Mouse (Mus musculus): ENCODE measurements around the gene Uba3. TPM values are rescaled to one million over a fixed set of nuclear protein-coding genes. Genes with fewer than 3 reads are reported as not detected.

Uba3 gene
- polyA plus RNA-seq, 1 experiment from 2014 or later, result 85.7 TPM

DNA sequence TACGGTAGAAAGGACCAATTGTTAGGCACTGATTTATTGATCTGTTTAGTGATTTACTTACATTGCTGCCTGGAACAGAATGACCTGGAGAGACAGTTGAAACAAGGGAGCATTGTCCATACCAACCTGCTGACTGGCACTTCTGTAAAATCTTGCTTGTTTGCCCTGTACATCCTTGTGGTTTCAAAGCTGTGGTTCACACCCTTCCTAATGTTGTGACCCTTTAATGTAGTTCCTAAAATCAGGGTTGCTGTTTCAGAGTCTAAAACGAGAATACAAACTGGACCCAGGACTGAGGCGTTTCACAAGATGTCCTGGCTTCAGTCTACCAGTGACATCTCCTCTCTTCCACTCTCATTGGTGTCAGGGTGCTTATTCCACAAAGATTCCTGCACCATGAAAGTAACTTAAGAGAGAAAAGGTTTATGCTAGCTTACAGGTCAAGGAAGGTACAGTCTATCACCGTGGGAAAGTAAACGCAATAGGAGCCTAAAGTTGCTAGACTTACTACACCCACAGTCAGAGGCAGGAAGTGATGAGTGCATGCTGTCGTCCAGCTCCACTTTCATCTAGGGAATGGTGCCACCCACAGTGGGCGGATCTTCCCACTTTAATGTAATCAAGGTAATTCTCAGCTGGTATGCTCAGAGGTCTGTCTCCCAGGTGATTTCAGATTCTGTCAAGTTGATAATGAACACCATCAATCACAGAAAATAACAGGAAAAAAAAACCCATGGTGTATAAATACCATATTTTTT is 29.6 kb upstream of the Uba3 start:
- Histone ChIP-seq H3K9ac (replicated peaks; ENCODE audit: low read depth, low read length) (no peak overlapping the region), H3K4me2 (replicated peaks; ENCODE audit: low read depth, low read length) (no peak overlapping the region), H3K36me3 (ENCODE audit: control insufficient read depth, insufficient read depth, low read length) (peaks cover 16% of the 10 kb centered on the region), H3K9me3 (ENCODE audit: control insufficient read depth, low read depth, low read length) (no peaks in the 10 kb centered on the region; the same call in 1 of the 2 replicates), H3K4me1 (ENCODE audit: control insufficient read depth, insufficient read depth, low read length) (no peaks in the 10 kb centered on the region), H3K27ac (ENCODE audit: low read length) (no peak overlapping the region), H3K27me3 (ENCODE audit: control insufficient read depth, insufficient read depth, low read length) (no peaks in the 10 kb centered on the region), H3K4me3 (ENCODE audit: low read depth, low read length) (no peak overlapping the region)
- ATAC-seq (ENCODE audit: insufficient number of reproducible peaks, insufficient read depth, low FRiP score, low read depth), result no peak
- WGBS, result 75% methylated on average over 7 of the region's 7 CpGs

DNA sequence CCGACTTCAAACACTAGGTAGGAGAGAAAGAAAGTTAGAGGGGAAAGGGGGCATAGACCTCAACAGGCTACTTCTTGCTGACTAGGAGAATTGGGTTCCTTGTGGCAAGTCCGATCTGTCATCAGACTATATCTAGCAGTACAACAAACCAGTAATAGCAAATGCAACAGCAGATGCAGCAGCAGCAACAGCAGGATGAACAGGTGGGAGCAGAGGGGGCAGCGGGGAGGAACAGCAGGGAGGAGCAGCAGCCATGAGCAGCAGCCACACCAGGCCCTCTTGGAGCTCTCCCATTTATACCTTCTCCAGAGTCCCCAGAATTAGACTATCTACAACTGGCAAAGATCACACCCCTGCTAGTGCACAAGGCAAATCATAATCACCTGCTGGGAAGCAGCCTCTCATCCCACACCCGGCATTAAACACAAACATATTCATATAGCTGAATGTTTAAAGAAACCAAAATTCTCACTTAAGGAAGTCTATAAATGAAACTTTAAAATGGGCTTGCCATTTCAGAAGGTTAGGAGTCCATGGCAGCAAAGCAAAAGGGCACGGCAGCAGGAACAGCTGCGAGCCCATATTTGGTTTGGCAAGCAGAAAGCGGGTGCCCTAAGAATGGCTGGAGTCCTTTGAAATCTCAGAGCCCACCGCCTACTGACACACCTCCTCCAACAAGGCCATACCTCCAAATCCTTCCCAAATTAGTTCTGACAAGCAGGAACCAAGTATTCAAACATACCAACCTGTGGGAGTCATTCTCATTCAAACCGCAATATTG is 21.8 kb upstream of the Uba3 start:
- WGBS, result 95% methylated on average over 9 of the region's 9 CpGs
- Histone ChIP-seq H3K4me2 (replicated peaks; ENCODE audit: low read depth, low read length) (no peak overlapping the region), H3K27ac (ENCODE audit: low read length) (no peak overlapping the region), H3K36me3 (ENCODE audit: control insufficient read depth, insufficient read depth, low read length) (peaks cover 12% of the 10 kb centered on the region; the same call in 1 of the 2 replicates), H3K4me1 (ENCODE audit: control insufficient read depth, insufficient read depth, low read length) (peaks cover 4% of the 10 kb centered on the region; the same call in 1 of the 2 replicates), H3K9ac (replicated peaks; ENCODE audit: low read depth, low read length) (no peak overlapping the region), H3K4me3 (ENCODE audit: low read depth, low read length) (no peak overlapping the region), H3K27me3 (ENCODE audit: control insufficient read depth, insufficient read depth, low read length) (no peaks in the 10 kb centered on the region), H3K9me3 (ENCODE audit: control insufficient read depth, low read depth, low read length) (no peaks in the 10 kb centered on the region)
- no peak for ATAC-seq (ENCODE audit: insufficient number of reproducible peaks, insufficient read depth, low FRiP score, low read depth)

DNA sequence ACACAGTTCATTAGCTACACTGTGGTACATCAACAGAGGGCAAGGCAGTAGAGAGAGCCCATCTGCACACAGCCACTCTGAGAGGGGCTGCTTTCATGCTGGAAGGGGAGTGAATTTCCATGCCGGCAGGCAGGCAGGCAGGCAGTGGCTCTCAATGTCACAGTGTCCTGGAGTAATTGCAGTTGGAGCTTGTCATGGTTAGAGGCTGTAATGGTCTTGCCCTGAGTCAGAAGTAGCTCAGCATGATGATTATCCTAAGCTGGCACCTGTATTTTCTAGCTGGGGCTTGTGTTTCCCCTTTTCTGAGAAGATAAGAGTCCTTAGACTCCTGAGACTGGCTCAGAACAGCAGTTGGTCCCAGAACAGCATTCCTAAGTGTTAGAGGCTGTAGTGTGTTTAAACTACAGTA is 20.6 kb upstream of the Uba3 start:
- 32% methylated on average over 1 of the region's 1 CpGs for WGBS
- peaks cover 15% of the 10 kb centered on the region; the same call in 1 of the 2 replicates for H3K4me1 ChIP-seq (ENCODE audit: control insufficient read depth, insufficient read depth, low read length)
- no peak overlapping the region for H3K9ac ChIP-seq (replicated peaks; ENCODE audit: low read depth, low read length)
- no peak overlapping the region for H3K27ac ChIP-seq (ENCODE audit: low read length)
- ATAC-seq (ENCODE audit: insufficient number of reproducible peaks, insufficient read depth, low FRiP score, low read depth), result no peak
- H3K36me3 ChIP-seq (ENCODE audit: control insufficient read depth, insufficient read depth, low read length), result peaks cover 8% of the 10 kb centered on the region; the same call in 1 of the 2 replicates
- H3K4me3 ChIP-seq (ENCODE audit: low read depth, low read length), result no peak overlapping the region
- H3K27me3 ChIP-seq (ENCODE audit: control insufficient read depth, insufficient read depth, low read length), result no peaks in the 10 kb centered on the region
- H3K4me2 ChIP-seq (replicated peaks; ENCODE audit: low read depth, low read length), result no peak overlapping the region
- H3K9me3 ChIP-seq (ENCODE audit: control insufficient read depth, low read depth, low read length), result no peaks in the 10 kb centered on the region

DNA sequence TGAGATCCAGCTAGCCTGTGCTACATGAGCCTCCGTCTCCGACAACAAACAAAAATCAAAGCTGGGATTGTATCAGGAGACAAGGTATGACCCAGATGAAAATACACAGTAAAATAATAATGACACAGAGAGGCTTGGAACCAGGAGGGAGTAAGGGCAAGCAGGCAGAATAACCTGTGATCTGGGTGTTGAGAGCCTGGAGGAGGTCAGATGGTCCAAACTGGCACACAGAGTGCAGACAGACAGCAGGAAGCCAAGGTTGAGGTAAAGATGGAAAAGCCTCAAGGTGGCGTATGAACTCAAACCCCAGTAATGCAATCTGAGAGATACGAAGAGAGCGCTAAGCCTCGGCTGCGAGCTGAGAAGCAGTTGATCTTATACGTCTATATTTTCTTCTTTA is 19.1 kb upstream of the Uba3 start:
- ATAC-seq (ENCODE audit: insufficient number of reproducible peaks, insufficient read depth, low FRiP score, low read depth), result no peak
- H3K9ac ChIP-seq (replicated peaks; ENCODE audit: low read depth, low read length), result no peak overlapping the region
- no peaks in the 10 kb centered on the region for H3K36me3 ChIP-seq (ENCODE audit: control insufficient read depth, insufficient read depth, low read length)
- H3K9me3 ChIP-seq (ENCODE audit: control insufficient read depth, low read depth, low read length), result no peaks in the 10 kb centered on the region
- H3K27ac ChIP-seq (ENCODE audit: low read length), result no peak overlapping the region
- WGBS, result 93% methylated on average over 8 of the region's 8 CpGs
- no peaks in the 10 kb centered on the region for H3K27me3 ChIP-seq (ENCODE audit: control insufficient read depth, insufficient read depth, low read length)
- peaks cover 16% of the 10 kb centered on the region; the same call in 1 of the 2 replicates for H3K4me1 ChIP-seq (ENCODE audit: control insufficient read depth, insufficient read depth, low read length)
- no peak overlapping the region for H3K4me2 ChIP-seq (replicated peaks; ENCODE audit: low read depth, low read length)
- no peak overlapping the region for H3K4me3 ChIP-seq (ENCODE audit: low read depth, low read length)

DNA sequence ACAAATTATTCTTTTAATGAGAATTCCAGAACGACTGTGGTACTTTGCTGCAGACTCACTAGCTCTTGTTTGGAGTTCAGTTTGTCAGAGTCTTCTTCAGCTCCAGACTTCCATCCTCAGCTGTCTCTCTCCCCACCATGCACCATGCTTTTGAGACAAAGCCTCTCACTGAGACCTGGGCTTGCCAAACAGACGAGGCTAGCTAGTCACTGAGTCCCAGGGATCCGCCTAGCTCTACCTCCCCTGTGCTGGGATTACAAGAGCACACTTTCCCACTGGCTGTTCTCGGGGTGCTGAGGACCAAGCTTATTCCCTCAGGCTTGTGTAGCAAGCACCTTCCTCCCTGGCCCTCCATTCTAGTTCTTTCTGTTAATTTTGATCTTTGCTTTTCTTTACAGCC is 18.1 kb upstream of the Uba3 start:
- Histone ChIP-seq H3K4me3 (ENCODE audit: low read depth, low read length) (no peak overlapping the region), H3K27ac (ENCODE audit: low read length) (no peak overlapping the region), H3K4me1 (ENCODE audit: control insufficient read depth, insufficient read depth, low read length) (peaks cover 16% of the 10 kb centered on the region; the same call in 1 of the 2 replicates), H3K4me2 (replicated peaks; ENCODE audit: low read depth, low read length) (no peak overlapping the region), H3K9ac (replicated peaks; ENCODE audit: low read depth, low read length) (no peak overlapping the region), H3K27me3 (ENCODE audit: control insufficient read depth, insufficient read depth, low read length) (no peaks in the 10 kb centered on the region), H3K9me3 (ENCODE audit: control insufficient read depth, low read depth, low read length) (no peaks in the 10 kb centered on the region), H3K36me3 (ENCODE audit: control insufficient read depth, insufficient read depth, low read length) (no peaks in the 10 kb centered on the region)
- 84% methylated on average over 4 of the region's 4 CpGs for WGBS
- no peak for ATAC-seq (ENCODE audit: insufficient number of reproducible peaks, insufficient read depth, low FRiP score, low read depth)

DNA sequence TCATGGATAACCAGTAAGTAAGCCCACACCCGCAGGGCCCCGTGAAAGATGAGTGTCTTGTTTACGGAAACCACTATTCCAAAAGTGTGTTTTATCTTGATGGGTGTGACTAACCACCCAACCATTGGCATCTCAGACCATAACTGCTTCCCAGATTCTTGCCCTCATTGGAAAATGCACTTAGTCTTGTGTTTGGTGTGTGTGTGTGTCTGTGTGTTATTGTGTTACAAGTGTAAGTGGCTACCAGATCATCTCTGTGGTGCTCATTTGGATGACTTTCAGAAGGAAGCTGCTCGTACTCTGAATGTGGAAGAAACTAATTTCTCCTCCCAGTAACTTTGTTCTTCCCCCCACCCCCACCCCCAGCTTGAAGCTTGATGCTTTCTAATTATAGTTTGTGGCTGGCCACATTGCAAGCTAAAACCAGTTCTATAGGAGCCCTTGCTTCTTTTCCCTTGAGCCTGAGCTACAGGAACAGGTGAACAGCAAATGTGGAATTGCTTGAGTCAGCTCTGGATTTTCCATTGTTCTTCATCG is 17.6 kb upstream of the Uba3 start:
- no peaks in the 10 kb centered on the region for H3K27me3 ChIP-seq (ENCODE audit: control insufficient read depth, insufficient read depth, low read length)
- H3K27ac ChIP-seq (ENCODE audit: low read length), result no peak overlapping the region
- no peak overlapping the region for H3K4me3 ChIP-seq (ENCODE audit: low read depth, low read length)
- H3K4me2 ChIP-seq (replicated peaks; ENCODE audit: low read depth, low read length), result no peak overlapping the region
- no peaks in the 10 kb centered on the region for H3K9me3 ChIP-seq (ENCODE audit: control insufficient read depth, low read depth, low read length)
- peaks cover 16% of the 10 kb centered on the region; the same call in 1 of the 2 replicates for H3K4me1 ChIP-seq (ENCODE audit: control insufficient read depth, insufficient read depth, low read length)
- ATAC-seq (ENCODE audit: insufficient number of reproducible peaks, insufficient read depth, low FRiP score, low read depth), result no peak
- H3K36me3 ChIP-seq (ENCODE audit: control insufficient read depth, insufficient read depth, low read length), result no peaks in the 10 kb centered on the region
- WGBS, result 51% methylated on average over 5 of the region's 5 CpGs
- no peak overlapping the region for H3K9ac ChIP-seq (replicated peaks; ENCODE audit: low read depth, low read length)

DNA sequence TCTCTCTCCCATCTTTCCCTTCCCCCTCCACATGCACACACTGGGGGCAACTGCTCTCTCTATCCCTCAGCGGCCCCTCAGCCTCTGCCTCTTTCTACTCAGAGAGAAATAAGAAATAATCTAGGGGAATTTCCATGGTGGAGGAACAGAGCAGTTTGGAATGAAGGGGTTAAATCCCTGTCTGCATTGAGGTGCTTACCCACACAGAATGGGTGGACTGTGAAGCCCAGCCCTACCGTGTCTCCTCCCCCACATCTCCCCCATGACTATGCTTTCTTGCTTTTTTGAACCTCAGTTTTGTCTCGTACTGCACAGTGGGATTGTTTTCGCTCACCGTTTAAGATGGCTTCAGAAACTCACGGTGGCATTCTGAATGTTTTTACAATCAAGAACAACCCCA is 16.9 kb upstream of the Uba3 start:
- no peak overlapping the region for H3K4me2 ChIP-seq (replicated peaks; ENCODE audit: low read depth, low read length)
- H3K4me3 ChIP-seq (ENCODE audit: low read depth, low read length), result no peak overlapping the region
- peaks cover 16% of the 10 kb centered on the region; the same call in 1 of the 2 replicates for H3K4me1 ChIP-seq (ENCODE audit: control insufficient read depth, insufficient read depth, low read length)
- no peak overlapping the region for H3K9ac ChIP-seq (replicated peaks; ENCODE audit: low read depth, low read length)
- WGBS, result 56% methylated on average over 6 of the region's 6 CpGs
- no peaks in the 10 kb centered on the region for H3K36me3 ChIP-seq (ENCODE audit: control insufficient read depth, insufficient read depth, low read length)
- H3K27ac ChIP-seq (ENCODE audit: low read length), result no peak overlapping the region
- H3K9me3 ChIP-seq (ENCODE audit: control insufficient read depth, low read depth, low read length), result no peaks in the 10 kb centered on the region
- H3K27me3 ChIP-seq (ENCODE audit: control insufficient read depth, insufficient read depth, low read length), result no peaks in the 10 kb centered on the region
- ATAC-seq (ENCODE audit: insufficient number of reproducible peaks, insufficient read depth, low FRiP score, low read depth), result no peak

DNA sequence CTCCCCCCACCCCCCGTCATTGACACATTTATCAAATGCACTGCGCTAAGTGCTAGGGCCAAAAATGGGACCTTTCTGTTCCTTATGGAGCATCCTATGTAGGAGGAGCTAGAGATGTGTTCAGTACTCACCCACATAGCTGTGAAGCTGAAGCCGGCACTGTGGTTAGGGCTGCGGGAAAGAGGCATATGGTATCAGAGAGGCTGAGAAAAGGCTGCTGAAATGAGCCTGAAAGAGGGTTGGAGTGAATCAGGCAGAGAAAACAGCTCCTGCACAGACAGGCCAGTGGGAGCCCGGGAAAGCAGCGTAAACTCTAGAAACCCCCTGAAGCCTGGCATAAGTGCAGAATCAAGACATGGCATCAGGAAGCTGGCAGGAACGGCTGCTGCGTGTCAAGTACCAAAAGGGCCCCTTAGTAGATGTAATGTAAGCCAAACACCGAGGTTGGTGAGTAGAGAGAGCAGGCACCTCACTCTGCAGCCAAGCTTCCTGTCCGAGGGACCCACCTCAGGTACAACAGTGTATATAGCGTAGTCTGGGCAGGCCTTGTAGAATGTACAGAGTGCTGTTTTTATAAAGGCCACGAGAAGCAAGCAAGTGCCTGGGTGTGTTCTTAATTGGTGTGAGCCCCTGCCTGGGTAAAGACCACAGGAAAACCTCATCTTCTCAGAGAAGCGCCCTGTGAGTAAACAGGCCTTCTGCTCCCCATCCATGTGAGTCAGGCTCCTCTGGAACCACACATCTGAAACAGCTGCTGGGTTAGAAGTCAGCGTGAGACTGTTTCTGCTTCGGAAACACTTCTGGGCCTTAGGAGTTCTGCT is 16.0 kb upstream of the Uba3 start:
- H3K27me3 ChIP-seq (ENCODE audit: control insufficient read depth, insufficient read depth, low read length), result no peaks in the 10 kb centered on the region
- H3K27ac ChIP-seq (ENCODE audit: low read length), result no peak overlapping the region
- no peaks in the 10 kb centered on the region for H3K36me3 ChIP-seq (ENCODE audit: control insufficient read depth, insufficient read depth, low read length)
- WGBS, result 59% methylated on average over 15 of the region's 15 CpGs
- ATAC-seq (ENCODE audit: insufficient number of reproducible peaks, insufficient read depth, low FRiP score, low read depth), result no peak
- H3K4me2 ChIP-seq (replicated peaks; ENCODE audit: low read depth, low read length), result no peak overlapping the region
- no peak overlapping the region for H3K4me3 ChIP-seq (ENCODE audit: low read depth, low read length)
- peaks cover 16% of the 10 kb centered on the region; the same call in 1 of the 2 replicates for H3K4me1 ChIP-seq (ENCODE audit: control insufficient read depth, insufficient read depth, low read length)
- no peak overlapping the region for H3K9ac ChIP-seq (replicated peaks; ENCODE audit: low read depth, low read length)
- no peaks in the 10 kb centered on the region for H3K9me3 ChIP-seq (ENCODE audit: control insufficient read depth, low read depth, low read length)

Data from stomach, embryonic 14.5 days (tissue).